Mouse (Mus musculus): ENCODE results near the gene Irf4.

GRCm38 (mm10) chr13:30742411-30742970 is 6.5 kb upstream of the Irf4 start:
- TF ChIP-seq CTCF (IDR thresholded peaks at IDR 0.05; ENCODE audit: borderline replicate concordance, control insufficient read depth, extremely low read depth, insufficient read depth, low read length, poor library complexity), result no peak
- no peak for TF ChIP-seq POLR2A (IDR thresholded peaks at IDR 0.05; ENCODE audit: control insufficient read depth, extremely low read depth, insufficient read depth, low read length, poor library complexity)

All from thymus, adult 2 months (tissue).